Mouse (Mus musculus) c-Kit-positive CD71-negative TER-119-negative erythroid progenitor cells, embryonic 14.5 days (primary cell): ENCODE measurements around the gene Fkbp2.
A peak's percentile ranks its signal among the peaks of the same experiment; 100 is the strongest.

Experiments used
- DNase-seq: peaks from one replicate; pipeline ENCODE4 v3.0.0-alpha.2; 2013; ENCODE audit warnings: low read depth

Gene Fkbp2

GRCm38 (mm10) chr19:6970460-6971085, 9.7 kb downstream of the Fkbp2 start:
- no peak for DNase-seq

GRCm38 (mm10) chr19:6969665-6970381, 10.5 kb downstream of the Fkbp2 start:
- no peak for DNase-seq

GRCm38 (mm10) chr19:6969291-6969664, 11.0 kb downstream of the Fkbp2 start:
- no peak for DNase-seq

GRCm38 (mm10) chr19:6968491-6969271, 11.6 kb downstream of the Fkbp2 start:
- DNase-seq = no peak

GRCm38 (mm10) chr19:6956461-6956860, 23.8 kb downstream of the Fkbp2 start:
- DNase-seq = no peak

- DNase-seq = no peak
Measured at GRCm38 (mm10) chr19:6955424-6955823, 24.9 kb downstream of the Fkbp2 start.

- DNase-seq = no peak
Measured at GRCm38 (mm10) chr19:6954046-6954445, 26.3 kb downstream of the Fkbp2 start.

GRCm38 (mm10) chr19:6952712-6953037, 27.6 kb downstream of the Fkbp2 start:
- DNase-seq = no peak

- DNase-seq = no peak
Measured at GRCm38 (mm10) chr19:6951994-6952711, 28.1 kb downstream of the Fkbp2 start.

GRCm38 (mm10) chr19:6951381-6951968, 28.8 kb downstream of the Fkbp2 start:
- DNase-seq = peak; percentile 77

GRCm38 (mm10) chr19:6950613-6951153, 29.6 kb downstream of the Fkbp2 start:
- DNase-seq = no peak

- DNase-seq = no peak
Measured at GRCm38 (mm10) chr19:6949951-6950350, 30.4 kb downstream of the Fkbp2 start.

GRCm38 (mm10) chr19:6949532-6949931, 30.8 kb downstream of the Fkbp2 start:
- no peak for DNase-seq

GRCm38 (mm10) chr19:6948186-6948585, 32.1 kb downstream of the Fkbp2 start:
- no peak for DNase-seq

- no peak for DNase-seq
Measured at GRCm38 (mm10) chr19:6947742-6948141, 32.6 kb downstream of the Fkbp2 start.

- no peak for DNase-seq
Measured at GRCm38 (mm10) chr19:6943709-6944108, 36.6 kb downstream of the Fkbp2 start.

- DNase-seq = no peak
Measured at GRCm38 (mm10) chr19:6942764-6943163, 37.5 kb downstream of the Fkbp2 start.

GRCm38 (mm10) chr19:6942249-6942691, 38.0 kb downstream of the Fkbp2 start, which contains the start of gene Gpr137:
TSS of gene Gpr137 (minus strand) at chr19:6942480.
- DNase-seq = peak; percentile 86

- DNase-seq = peak; percentile 88
Measured at GRCm38 (mm10) chr19:6941372-6942248, 38.7 kb downstream of the Fkbp2 start, which contains the start of gene Bad. TSS of gene Bad (plus strand) at chr19:6941861.
